Mouse (Mus musculus) colon, adult 2 months (tissue): ENCODE data around the gene Ube2h. TPM values are rescaled to one million over a fixed set of nuclear protein-coding genes. Genes with fewer than 3 reads are reported as not detected.

ENCODE experiments used
- polyA plus RNA-seq: library from polyadenylated mRNA; depleted of rRNA; stranded (reverse); fragments of >200 nt; gene quantifications from 2 replicates; pipeline ENCODE4 v1.2.3, GENCODE M21; 2012; rRNA removed

Gene Ube2h
- 111 and 135 TPM in 2 replicates for polyA plus RNA-seq

GRCm38 (mm10) chr6:30304399-30304917 lies at the start of gene Ube2h:
TSS of gene Ube2h (minus strand) at chr6:30304539.

Other genes starting within 250 kb of the Ube2h start
- 5.5 and 8.5 TPM in 2 replicates for gene Zc3hc1, start 86.5 kb upstream of the Ube2h start, polyA plus RNA-seq
- 13.1 and 14.3 TPM in 2 replicates for gene Klhdc10, start 97.3 kb upstream of the Ube2h start, polyA plus RNA-seq
- 20.8 and 23.2 TPM in 2 replicates for gene Tmem209, start 205.2 kb upstream of the Ube2h start, polyA plus RNA-seq
- not detected in 2 replicates for gene Ssmem1, start 205.3 kb upstream of the Ube2h start, polyA plus RNA-seq
- gene Cpa2, start 237.0 kb upstream of the Ube2h start, polyA plus RNA-seq: 1.7 and 79.8 TPM in 2 replicates